Mouse (Mus musculus) kidney, adult 2 months (tissue): ENCODE measurements around the gene Kiss1r.

Source experiments
- CTCF ChIP-seq: fragments of 200-500 bp; conservative IDR thresholded peaks from 2 replicates; pipeline ENCODE4 v1.5.1; 2011; ENCODE audit warnings: low read depth, mild to moderate bottlenecking, control low read depth, low read length, moderate library complexity, mixed read lengths; ENCODE audit not compliant: insufficient read depth, insufficient read length
- POLR2A ChIP-seq: fragments of 200-500 bp; IDR thresholded peaks from one replicate; pipeline ENCODE4 v1.6.1; 2011; ENCODE audit warnings: low read depth, low read length, control low read depth

GRCm38 (mm10) chr10:79934272-79934721 lies 17.5 kb downstream of the Kiss1r start:
- TF ChIP-seq POLR2A (no peak), CTCF (no peak)
